Mouse (Mus musculus) limb, embryonic 10.5 days (tissue): ENCODE data around the gene Cdc42se2. TPM values are rescaled to one million over a fixed set of nuclear protein-coding genes. Genes with fewer than 3 reads are reported as not detected.

Experiments
- DNase-seq: peaks from one replicate; pipeline ENCODE4 v3.0.0-alpha.2; 2017; ENCODE audit warnings: low spot score
- H3K27ac ChIP-seq: fragments of 300-500 bp; sonication (generic); 2 replicates; pipeline ENCODE4 v1.5.1; 2016; ENCODE audit warnings: mild to moderate bottlenecking
- H3K27me3 ChIP-seq: fragments of 300-500 bp; sonication (generic); 2 replicates; pipeline ENCODE4 v1.6.1; 2016; ENCODE audit warnings: low read depth, mild to moderate bottlenecking; ENCODE audit not compliant: poor library complexity, severe bottlenecking
- H3K36me3 ChIP-seq: fragments of 300-500 bp; sonication (generic); 2 replicates; pipeline ENCODE4 v1.6.1; 2016; ENCODE audit warnings: mild to moderate bottlenecking, moderate library complexity
- H3K4me1 ChIP-seq: fragments of 300-500 bp; sonication (generic); 2 replicates; pipeline ENCODE4 v1.6.1; 2016
- H3K4me3 ChIP-seq: fragments of 300-500 bp; sonication (generic); 2 replicates; pipeline ENCODE4 v1.5.1; 2016; ENCODE audit warnings: mild to moderate bottlenecking, moderate library complexity
- H3K9me3 ChIP-seq: fragments of 300-500 bp; sonication (generic); replicated peaks from 2 replicates; pipeline ENCODE4 v1.6.1; 2016; ENCODE audit warnings: mild to moderate bottlenecking
- WGBS: fragments of 180-500 bp; shearing (Covaris S2); methylation state at CpG from one replicate; pipeline ENCODE4 v1.1.7; 2016; 5-methylcytosine and 5-hydroxymethylcytosine counted together
- polyA plus RNA-seq: library from polyadenylated mRNA; unstranded; fragments of >200 nt; fragmentation: Nextera tagmentation; extraction: Ambion mirVana; gene quantifications from 2 replicates; pipeline ENCODE4 v1.2.1, GENCODE M21; 2016

The Cdc42se2 gene
- polyA plus RNA-seq, result 136 and 140 TPM in 2 replicates

GRCm38 (mm10) chr11:54787488-54788474 lies at the start of gene Cdc42se2:
Gene Cdc42se2 (minus strand): TSS chr11:54787675.
- no peaks in the 10 kb centered on the region for H3K9me3 ChIP-seq
- H3K27ac ChIP-seq, result peak within 1 kb of the TSS; percentile 97
- peaks cover 4% of the 10 kb centered on the region for H3K36me3 ChIP-seq
- WGBS, result 4% methylated on average over 56 of the region's 56 CpGs
- peaks cover 7% of the 10 kb centered on the region for H3K4me1 ChIP-seq
- DNase-seq, result peak; percentile 99
- H3K4me3 ChIP-seq, result peak within 1 kb of the TSS; percentile 80
- no peaks in the 10 kb centered on the region for H3K27me3 ChIP-seq

- H3K4me3 ChIP-seq, result no peak overlapping the region
- no peak for DNase-seq
- no peaks in the 10 kb centered on the region for H3K27me3 ChIP-seq
- H3K4me1 ChIP-seq, result no peaks in the 10 kb centered on the region
- H3K36me3 ChIP-seq, result no peaks in the 10 kb centered on the region
- 78% methylated on average over 9 of the region's 9 CpGs for WGBS
- H3K9me3 ChIP-seq, result no peaks in the 10 kb centered on the region
- no peak overlapping the region for H3K27ac ChIP-seq
Measured at GRCm38 (mm10) chr11:54836106-54836505, 48.6 kb upstream of the Cdc42se2 start.

GRCm38 (mm10) chr11:54834596-54834995 lies 47.1 kb upstream of the Cdc42se2 start:
- no peaks in the 10 kb centered on the region for H3K27me3 ChIP-seq
- no peak overlapping the region for H3K4me3 ChIP-seq
- WGBS, result 62% methylated on average over 2 of the region's 2 CpGs

GRCm38 (mm10) chr11:54833833-54834232 lies 46.4 kb upstream of the Cdc42se2 start:
- 92% methylated on average over 4 of the region's 4 CpGs for WGBS
- Histone ChIP-seq H3K27ac (no peak overlapping the region), H3K9me3 (no peaks in the 10 kb centered on the region), H3K36me3 (no peaks in the 10 kb centered on the region), H3K4me3 (no peak overlapping the region), H3K4me1 (no peaks in the 10 kb centered on the region), H3K27me3 (no peaks in the 10 kb centered on the region)
- no peak for DNase-seq

More at GRCm38 (mm10) chr11:54834596-54834995, 47.1 kb upstream of the Cdc42se2 start:
- H3K9me3 ChIP-seq, result no peaks in the 10 kb centered on the region
- no peak for DNase-seq
- H3K27ac ChIP-seq, result no peak overlapping the region
- no peaks in the 10 kb centered on the region for H3K4me1 ChIP-seq
- no peaks in the 10 kb centered on the region for H3K36me3 ChIP-seq

- DNase-seq, result no peak
- WGBS, result 93% methylated on average over 8 of the region's 8 CpGs
- Histone ChIP-seq H3K36me3 (no peaks in the 10 kb centered on the region), H3K27ac (no peak overlapping the region), H3K27me3 (no peaks in the 10 kb centered on the region), H3K4me1 (no peaks in the 10 kb centered on the region), H3K4me3 (no peak overlapping the region), H3K9me3 (no peaks in the 10 kb centered on the region)
Measured at GRCm38 (mm10) chr11:54826819-54827218, 39.3 kb upstream of the Cdc42se2 start.

GRCm38 (mm10) chr11:54825774-54826173 lies 38.3 kb upstream of the Cdc42se2 start:
- no peaks in the 10 kb centered on the region for H3K4me1 ChIP-seq
- H3K27ac ChIP-seq, result no peak overlapping the region
- DNase-seq, result no peak
- WGBS, result 85% methylated on average over 4 of the region's 4 CpGs
- H3K27me3 ChIP-seq, result no peaks in the 10 kb centered on the region
- no peak overlapping the region for H3K4me3 ChIP-seq
- H3K36me3 ChIP-seq, result no peaks in the 10 kb centered on the region
- H3K9me3 ChIP-seq, result no peaks in the 10 kb centered on the region

- Histone ChIP-seq H3K27me3 (no peaks in the 10 kb centered on the region), H3K4me1 (0 out of 2 replicates have a peak, but pooled peaks cover 2% of the 10 kb centered on the region), H3K9me3 (no peaks in the 10 kb centered on the region), H3K4me3 (no peak overlapping the region), H3K36me3 (no peaks in the 10 kb centered on the region), H3K27ac (no peak overlapping the region)
- WGBS, result 79% methylated on average over 4 of the region's 4 CpGs
- no peak for DNase-seq
Measured at GRCm38 (mm10) chr11:54823467-54823866, 36.0 kb upstream of the Cdc42se2 start.

- 74% methylated on average over 7 of the region's 7 CpGs for WGBS
- H3K4me1 ChIP-seq, result 0 out of 2 replicates have a peak, but pooled peaks cover 2% of the 10 kb centered on the region
- no peak overlapping the region for H3K4me3 ChIP-seq
- H3K27ac ChIP-seq, result no peak overlapping the region
- H3K36me3 ChIP-seq, result no peaks in the 10 kb centered on the region
- H3K27me3 ChIP-seq, result no peaks in the 10 kb centered on the region
- no peaks in the 10 kb centered on the region for H3K9me3 ChIP-seq
- DNase-seq, result no peak
Measured at GRCm38 (mm10) chr11:54819489-54819888, 32.0 kb upstream of the Cdc42se2 start.

GRCm38 (mm10) chr11:54817449-54817848 lies 30.0 kb upstream of the Cdc42se2 start:
- no peak for DNase-seq
- Histone ChIP-seq H3K36me3 (no peaks in the 10 kb centered on the region), H3K4me1 (peaks cover 7% of the 10 kb centered on the region), H3K9me3 (no peaks in the 10 kb centered on the region), H3K4me3 (no peak overlapping the region), H3K27me3 (no peaks in the 10 kb centered on the region), H3K27ac (no peak overlapping the region)
- WGBS, result 83% methylated on average over 4 of the region's 4 CpGs

- no peaks in the 10 kb centered on the region for H3K27me3 ChIP-seq
- H3K4me1 ChIP-seq, result peaks cover 7% of the 10 kb centered on the region
- H3K4me3 ChIP-seq, result no peak overlapping the region
- no peak for DNase-seq
- no peak overlapping the region for H3K27ac ChIP-seq
- no peaks in the 10 kb centered on the region for H3K9me3 ChIP-seq
- no peaks in the 10 kb centered on the region for H3K36me3 ChIP-seq
Measured at GRCm38 (mm10) chr11:54815659-54816058, 28.2 kb upstream of the Cdc42se2 start.

GRCm38 (mm10) chr11:54812812-54813516 lies 25.5 kb upstream of the Cdc42se2 start:
- 72% methylated on average over 8 of the region's 8 CpGs for WGBS
- no peaks in the 10 kb centered on the region for H3K36me3 ChIP-seq
- H3K27ac ChIP-seq, result no peak overlapping the region
- no peak overlapping the region for H3K4me3 ChIP-seq
- no peak for DNase-seq
- no peaks in the 10 kb centered on the region for H3K9me3 ChIP-seq
- peaks cover 5% of the 10 kb centered on the region for H3K4me1 ChIP-seq
- no peaks in the 10 kb centered on the region; the same call in 1 of the 2 replicates for H3K27me3 ChIP-seq

GRCm38 (mm10) chr11:54812314-54812713 lies 24.8 kb upstream of the Cdc42se2 start:
- no peak for DNase-seq
- Histone ChIP-seq H3K4me1 (peaks cover 5% of the 10 kb centered on the region), H3K27ac (no peak overlapping the region), H3K9me3 (no peaks in the 10 kb centered on the region), H3K4me3 (no peak overlapping the region), H3K27me3 (no peaks in the 10 kb centered on the region; the same call in 1 of the 2 replicates), H3K36me3 (no peaks in the 10 kb centered on the region)
- WGBS, result 71% methylated on average over 4 of the region's 4 CpGs

GRCm38 (mm10) chr11:54811054-54811453 lies 23.6 kb upstream of the Cdc42se2 start:
- 82% methylated on average over 3 of the region's 3 CpGs for WGBS
- no peaks in the 10 kb centered on the region; the same call in 1 of the 2 replicates for H3K27me3 ChIP-seq
- H3K4me1 ChIP-seq, result peaks cover 5% of the 10 kb centered on the region
- DNase-seq, result no peak
- no peaks in the 10 kb centered on the region for H3K36me3 ChIP-seq
- no peak overlapping the region for H3K4me3 ChIP-seq
- no peak overlapping the region for H3K27ac ChIP-seq
- no peaks in the 10 kb centered on the region for H3K9me3 ChIP-seq
